Mouse (Mus musculus) macrophage (primary cell): ENCODE data around the gene Nxnl1. TPM values are rescaled to one million over a fixed set of nuclear protein-coding genes. Genes with fewer than 3 reads are reported as not detected.
A peak's percentile ranks its signal among the peaks of the same experiment; 100 is the strongest.

Source experiments
- H3K27ac ChIP-seq: fragments of 350-480 bp; formaldehyde crosslinking; 2 replicates; pipeline ENCODE4 v1.9.0; 2021
- H3K36me3 ChIP-seq: fragments of 350-480 bp; formaldehyde crosslinking; 2 replicates; pipeline ENCODE4 v1.9.0; 2021; ENCODE audit errors: inconsistent target
- H3K4me3 ChIP-seq: fragments of 350-480 bp; formaldehyde crosslinking; 2 replicates; pipeline ENCODE4 v1.9.0; 2021; ENCODE audit errors: inconsistent target
- H3K79me2 ChIP-seq: fragments of 350-480 bp; formaldehyde crosslinking; 2 replicates; pipeline ENCODE4 v1.9.0; 2021; ENCODE audit errors: inconsistent target
- WGBS: methylation state at CpG from one replicate; pipeline ENCODE4 v1.1.7; 2026; ENCODE audit warnings: inconsistent platforms; ENCODE audit not compliant: missing documents; 5-methylcytosine and 5-hydroxymethylcytosine counted together
- polyA plus RNA-seq: library from polyadenylated mRNA; stranded (reverse); fragments of 250-400 nt; gene quantifications from 3 replicates; pipeline ENCODE4 v1.2.4, GENCODE M21; 2018; ENCODE audit warnings: inconsistent platforms

Nxnl1 gene
- polyA plus RNA-seq, 1 experiment from 2014 or later, result not detected

DNA sequence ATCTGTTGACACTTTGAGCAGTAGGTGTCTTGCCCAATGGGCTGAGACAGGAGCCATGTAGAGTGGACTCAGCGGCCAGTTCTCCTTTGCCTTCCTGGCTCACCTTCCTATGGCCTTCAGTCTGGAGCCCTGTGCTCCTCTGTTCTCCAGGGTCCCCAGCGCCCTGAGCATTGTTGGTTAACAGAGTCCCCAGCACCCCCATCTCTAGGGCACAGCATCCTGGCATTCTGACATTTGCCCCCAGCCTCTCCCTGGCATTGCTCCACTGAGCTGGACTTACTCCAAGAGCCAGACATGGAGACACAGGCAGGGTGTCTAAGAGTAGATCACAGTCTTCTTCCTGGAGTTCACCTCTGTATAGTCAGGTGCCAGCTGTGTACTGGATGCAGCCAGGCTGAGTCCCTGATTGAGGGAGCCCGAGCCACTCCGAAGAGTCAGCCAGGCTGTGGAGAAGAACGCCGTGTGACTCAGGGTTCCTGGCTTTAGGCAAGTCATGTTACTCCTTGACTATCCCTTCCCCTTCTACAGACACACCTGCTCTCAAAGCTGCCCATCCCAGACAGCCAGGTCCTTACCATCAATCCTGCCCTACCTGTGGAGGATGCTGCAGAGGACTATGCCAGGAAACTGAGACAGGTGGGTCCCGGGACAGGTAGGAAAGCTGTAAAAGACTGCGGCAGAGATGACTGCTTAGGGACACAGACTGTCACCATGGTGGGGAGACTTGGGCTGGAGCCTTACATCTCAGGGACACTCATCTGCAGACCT lies 27.3 kb upstream of the Nxnl1 start:
- Histone ChIP-seq H3K27ac (no peak overlapping the region), H3K4me3 (no peak overlapping the region), H3K79me2 (peaks cover 24% of the 10 kb centered on the region), H3K36me3 (no peaks in the 10 kb centered on the region)
- WGBS, result 88% methylated on average over 8 of the region's 8 CpGs

DNA sequence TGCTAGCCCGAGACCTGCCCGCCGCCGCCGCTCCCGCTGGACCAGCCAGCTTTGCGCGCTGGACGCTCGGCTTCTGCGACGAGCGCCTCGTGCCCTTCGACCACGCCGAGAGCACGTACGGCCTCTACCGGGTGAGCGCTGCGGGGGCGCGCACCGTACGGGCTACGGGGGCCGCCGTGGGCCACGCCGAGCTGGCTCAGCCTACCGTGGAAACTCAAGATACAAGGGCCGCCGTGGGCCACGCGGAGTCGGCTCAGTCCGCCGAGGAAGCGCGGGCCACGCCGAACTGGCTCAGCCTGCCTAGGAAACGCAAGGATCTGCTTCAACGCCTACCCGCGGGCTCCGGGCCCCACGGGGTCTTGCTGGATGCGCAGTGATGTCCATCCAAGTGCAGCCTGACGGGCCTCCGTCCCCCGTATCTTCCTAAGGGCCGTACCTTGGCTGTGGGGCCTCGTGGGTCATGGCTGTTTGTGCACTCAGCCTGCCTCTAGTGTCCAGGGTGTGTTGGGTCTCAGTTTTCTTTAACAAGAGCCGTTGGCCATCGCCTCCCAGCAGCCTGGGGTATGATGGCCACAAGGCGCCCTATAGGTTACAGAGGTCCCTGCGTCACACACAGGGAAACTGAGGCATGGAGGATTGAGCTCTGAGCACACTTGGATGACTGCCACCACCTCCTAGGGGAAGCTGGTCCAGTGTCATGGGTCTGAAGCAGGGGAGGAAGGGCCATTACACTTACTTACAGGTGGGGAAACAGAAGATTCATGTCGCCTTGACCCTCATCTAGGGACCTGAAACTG lies 26.2 kb upstream of the Nxnl1 start:
- H3K27ac ChIP-seq, result peak overlapping the region; percentile 55
- no peaks in the 10 kb centered on the region for H3K36me3 ChIP-seq
- peak overlapping the region; percentile 56 for H3K4me3 ChIP-seq
- 4% methylated on average over 46 of the region's 60 CpGs for WGBS
- H3K79me2 ChIP-seq, result peaks cover 24% of the 10 kb centered on the region

DNA sequence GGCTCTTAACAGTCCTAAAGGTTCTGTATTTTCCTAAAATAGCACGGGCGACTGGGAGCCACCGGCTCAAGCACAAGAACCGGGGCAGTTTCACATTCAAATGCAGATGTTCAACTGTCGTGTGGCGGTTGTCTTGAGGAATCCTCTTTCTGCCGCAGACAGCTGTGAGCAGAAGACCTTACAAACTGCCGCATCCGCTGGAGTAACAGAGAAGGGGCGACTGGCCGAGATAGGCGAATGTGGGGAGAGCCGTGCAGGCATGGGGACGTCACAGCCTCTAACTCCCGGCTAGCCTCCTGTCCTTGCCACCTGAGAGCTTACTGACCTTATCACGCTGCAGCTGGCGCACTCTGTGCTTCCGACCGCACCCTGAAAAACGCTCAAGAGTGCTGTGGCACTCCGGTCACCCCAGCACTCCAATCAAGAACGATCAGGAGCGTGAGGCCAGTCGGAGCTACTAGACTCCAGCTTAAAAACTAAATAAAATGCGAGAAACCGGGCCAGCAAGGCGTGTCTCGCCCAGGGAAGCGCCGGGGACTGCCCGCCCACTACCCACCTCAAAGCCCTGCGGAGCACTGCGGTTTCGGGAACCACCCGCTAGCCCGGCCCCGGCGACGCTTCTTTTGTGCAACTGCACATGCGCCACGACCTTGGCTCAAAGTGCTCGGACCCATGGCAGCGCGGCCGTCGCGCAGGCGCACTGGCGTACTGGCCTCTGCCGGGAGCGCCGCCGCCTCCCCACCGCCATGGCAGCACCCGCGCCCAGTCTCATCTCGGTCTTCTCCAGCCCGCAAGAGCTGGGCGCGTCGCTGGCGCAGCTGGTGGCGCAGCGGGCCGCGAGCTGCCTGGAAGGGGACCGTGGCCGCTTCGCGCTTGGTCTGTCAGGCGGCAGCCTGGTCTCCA lies 25.3 kb upstream of the Nxnl1 start, which contains the start of gene Pgls:
Gene Pgls, plus strand, starts transcription at position 706 of the 903 bp plus-strand sequence.
- Histone ChIP-seq H3K36me3 (no peaks in the 10 kb centered on the region; the same call in 1 of the 2 replicates), H3K79me2 (peaks cover 24% of the 10 kb centered on the region), H3K27ac (peak within 1 kb of the TSS; percentile 85), H3K4me3 (peak within 1 kb of the TSS; percentile 92)
- under 1% methylated on average over 60 of the region's 71 CpGs for WGBS

DNA sequence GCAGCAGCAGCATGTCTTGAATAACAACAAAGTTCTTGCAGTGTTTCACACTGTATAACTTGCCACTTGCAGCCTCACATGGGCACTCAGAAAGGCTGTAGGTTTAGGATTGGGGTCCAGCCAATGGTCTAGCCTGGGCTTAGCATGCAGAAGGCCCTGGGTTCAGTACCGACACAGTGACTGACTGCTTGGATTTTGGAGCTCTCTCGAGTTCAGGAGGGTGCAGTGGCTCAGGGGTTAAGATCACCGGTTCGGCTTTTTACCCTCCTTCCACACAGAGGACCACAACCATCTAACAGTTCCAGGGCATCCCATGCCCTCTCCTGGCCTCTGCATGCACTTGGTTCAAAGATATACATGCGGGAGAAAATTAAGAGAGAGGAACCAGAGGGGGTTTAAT lies 24.6 kb upstream of the Nxnl1 start:
- WGBS, result 17% methylated on average over 5 of the region's 5 CpGs
- Histone ChIP-seq H3K79me2 (peaks cover 24% of the 10 kb centered on the region), H3K27ac (peak overlapping the region; percentile 85), H3K36me3 (peaks cover 4% of the 10 kb centered on the region), H3K4me3 (peak overlapping the region; percentile 92)

DNA sequence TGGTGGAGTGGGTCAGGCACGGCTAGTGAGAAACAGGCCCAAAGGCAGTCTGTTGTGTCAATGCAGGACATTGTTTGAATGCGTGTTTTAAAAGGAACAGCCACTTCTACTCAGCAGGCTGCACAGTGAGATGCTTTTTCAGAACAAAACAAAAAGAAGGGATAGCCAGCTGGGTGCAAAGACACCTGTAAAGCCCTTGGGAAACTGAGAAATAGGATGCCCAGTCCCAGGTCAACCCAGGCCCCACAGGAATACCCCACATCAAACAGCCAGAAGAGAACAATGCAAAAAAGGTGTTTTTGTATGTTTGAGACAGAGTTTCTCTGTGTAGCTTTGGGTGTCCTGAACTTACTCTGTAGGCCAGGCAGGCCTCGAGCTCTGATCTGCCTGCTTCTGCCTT lies 22.4 kb upstream of the Nxnl1 start:
- Histone ChIP-seq H3K27ac (no peak overlapping the region), H3K4me3 (no peak overlapping the region), H3K36me3 (peaks cover 20% of the 10 kb centered on the region), H3K79me2 (peaks cover 23% of the 10 kb centered on the region)
- 95% methylated on average over 3 of the region's 3 CpGs for WGBS

DNA sequence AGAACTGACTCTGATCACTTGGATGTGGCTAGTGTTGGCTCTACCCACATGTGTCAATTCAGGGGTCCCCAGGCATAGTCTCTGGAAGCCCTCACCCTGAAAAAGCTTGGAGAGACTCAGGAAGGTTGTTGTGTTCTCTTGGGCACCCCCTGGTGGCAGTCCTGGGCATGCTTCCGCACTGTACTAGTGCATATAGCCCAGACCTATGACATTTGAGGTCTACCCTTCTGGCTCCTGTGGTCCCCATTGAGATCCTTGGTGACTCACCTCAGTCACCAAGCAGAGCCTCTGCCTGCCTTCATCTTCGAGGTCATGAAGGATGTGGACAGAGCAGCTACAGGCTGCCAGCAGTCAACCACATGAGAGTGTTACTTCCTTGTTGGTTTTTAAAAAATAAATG lies 20.5 kb upstream of the Nxnl1 start:
- Histone ChIP-seq H3K4me3 (no peak overlapping the region), H3K27ac (no peak overlapping the region), H3K79me2 (peaks cover 27% of the 10 kb centered on the region), H3K36me3 (peaks cover 28% of the 10 kb centered on the region)
- 50% methylated on average over 2 of the region's 2 CpGs for WGBS

DNA sequence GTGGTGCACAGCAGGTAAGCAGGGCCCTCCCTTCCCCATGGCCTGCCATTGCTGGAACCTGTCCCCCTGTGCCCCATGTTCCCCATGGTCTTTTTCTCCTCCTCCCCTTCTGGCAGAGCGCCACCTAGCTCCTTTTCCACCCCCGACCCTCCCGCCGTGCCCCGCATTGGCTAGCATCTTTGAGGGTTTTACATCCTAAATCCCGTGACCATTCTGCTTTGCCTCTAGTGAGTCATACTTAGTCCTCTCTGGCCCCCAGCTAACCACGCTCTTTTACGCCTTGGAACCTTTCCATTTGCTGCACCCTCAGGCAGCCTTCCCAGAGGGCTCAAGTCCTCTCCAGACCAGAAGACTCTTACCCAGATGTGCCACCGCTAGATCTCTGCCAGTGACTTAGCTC lies 13.8 kb upstream of the Nxnl1 start:
- H3K27ac ChIP-seq, result peak overlapping the region; percentile 99
- 57% methylated on average over 8 of the region's 9 CpGs for WGBS
- H3K4me3 ChIP-seq, result peak overlapping the region; percentile 45
- peaks cover 76% of the 10 kb centered on the region for H3K79me2 ChIP-seq
- peaks cover 20% of the 10 kb centered on the region; the same call in 1 of the 2 replicates for H3K36me3 ChIP-seq

DNA sequence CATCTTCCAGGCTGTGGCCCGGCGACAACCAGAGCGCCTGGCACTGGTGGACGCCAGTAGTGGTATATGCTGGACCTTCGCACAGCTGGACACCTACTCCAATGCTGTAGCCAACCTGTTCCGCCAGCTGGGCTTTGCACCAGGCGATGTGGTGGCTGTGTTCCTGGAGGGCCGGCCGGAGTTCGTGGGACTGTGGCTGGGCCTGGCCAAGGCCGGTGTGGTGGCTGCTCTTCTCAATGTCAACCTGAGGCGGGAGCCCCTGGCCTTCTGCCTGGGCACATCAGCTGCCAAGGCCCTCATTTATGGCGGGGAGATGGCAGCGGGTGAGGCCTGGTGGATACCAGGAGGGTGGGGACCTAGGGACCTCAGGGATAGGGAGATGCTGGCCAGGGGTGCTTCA lies 13.1 kb upstream of the Nxnl1 start:
- Histone ChIP-seq H3K36me3 (peaks cover 13% of the 10 kb centered on the region; the same call in 1 of the 2 replicates), H3K27ac (peak overlapping the region; percentile 99), H3K79me2 (peaks cover 83% of the 10 kb centered on the region), H3K4me3 (peak overlapping the region; percentile 45)
- WGBS, result 91% methylated on average over 14 of the region's 14 CpGs

DNA sequence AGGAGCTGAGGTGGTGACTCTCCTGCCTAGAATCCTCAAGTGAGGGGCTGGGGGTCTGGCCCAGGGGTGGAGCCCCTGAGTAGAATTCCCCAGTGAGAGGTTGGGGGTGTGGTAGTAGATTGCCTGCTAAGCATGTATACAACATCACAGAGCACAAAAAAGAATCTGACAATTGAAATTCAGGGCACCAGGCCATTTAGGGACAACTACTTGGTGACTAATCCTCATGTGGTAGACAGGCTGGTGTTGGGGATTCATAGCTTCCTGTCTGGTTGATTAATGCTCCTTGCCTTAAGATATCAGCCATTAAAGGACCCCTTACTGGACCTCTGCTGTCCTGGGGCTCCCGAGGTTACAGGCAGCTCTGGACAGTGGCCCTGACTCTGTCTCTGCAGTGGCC lies 12.6 kb upstream of the Nxnl1 start:
- Histone ChIP-seq H3K27ac (peak overlapping the region; percentile 99), H3K36me3 (peaks cover 13% of the 10 kb centered on the region; the same call in 1 of the 2 replicates), H3K79me2 (peaks cover 88% of the 10 kb centered on the region), H3K4me3 (peak overlapping the region; percentile 45)
- 60% methylated on average over 1 of the region's 1 CpGs for WGBS

DNA sequence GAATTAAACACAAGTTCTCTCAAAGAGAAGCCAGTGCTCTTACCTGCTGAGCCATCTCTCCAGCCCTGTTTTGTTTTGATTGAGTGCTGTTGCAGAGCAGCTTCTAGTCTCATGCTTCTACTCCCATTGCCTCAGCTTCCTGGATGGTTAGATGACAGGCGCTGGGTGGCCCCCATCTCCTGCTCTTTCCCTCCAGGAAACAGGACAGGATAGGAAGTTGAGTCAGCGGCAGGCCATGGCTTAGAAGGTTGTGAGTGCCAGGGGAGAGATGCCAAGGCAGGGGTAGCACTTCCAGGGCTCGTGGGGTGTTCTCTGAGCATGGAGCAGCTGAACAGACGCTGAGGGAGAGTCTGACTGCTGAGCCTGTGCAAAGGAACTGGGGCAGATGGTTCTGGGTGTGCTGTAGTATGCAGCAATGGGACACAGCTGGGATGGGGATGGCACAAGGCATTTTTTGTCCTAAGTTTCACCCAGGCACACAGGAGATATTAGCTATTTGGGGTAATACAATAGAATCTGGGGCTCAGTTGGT lies 11.5 kb upstream of the Nxnl1 start:
- Histone ChIP-seq H3K4me3 (no peak overlapping the region), H3K79me2 (peaks cover 85% of the 10 kb centered on the region), H3K27ac (peak overlapping the region; percentile 99), H3K36me3 (peaks cover 4% of the 10 kb centered on the region; the same call in 1 of the 2 replicates)
- WGBS, result 39% methylated on average over 4 of the region's 4 CpGs

DNA sequence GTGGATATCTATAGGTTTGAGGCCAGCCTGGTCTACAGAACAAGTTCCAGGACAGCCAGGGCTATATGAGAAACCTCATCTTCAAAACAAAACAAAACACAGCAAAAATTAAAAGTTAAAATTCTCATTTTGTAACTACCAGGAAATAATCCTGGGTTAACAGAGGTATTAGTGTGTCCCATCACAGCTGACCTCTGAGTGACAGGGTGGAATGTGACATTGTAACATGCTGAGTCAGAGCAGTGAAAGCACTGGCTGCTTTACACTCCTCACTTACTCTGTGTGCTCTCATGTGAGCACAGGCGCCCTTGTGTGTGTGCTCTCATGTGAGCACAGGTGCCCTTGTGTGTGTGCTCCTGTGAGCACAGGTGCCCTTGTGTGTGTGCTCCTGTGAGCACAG lies 8.6 kb upstream of the Nxnl1 start:
- 100% methylated on average over 1 of the region's 1 CpGs for WGBS
- no peak overlapping the region for H3K27ac ChIP-seq

DNA sequence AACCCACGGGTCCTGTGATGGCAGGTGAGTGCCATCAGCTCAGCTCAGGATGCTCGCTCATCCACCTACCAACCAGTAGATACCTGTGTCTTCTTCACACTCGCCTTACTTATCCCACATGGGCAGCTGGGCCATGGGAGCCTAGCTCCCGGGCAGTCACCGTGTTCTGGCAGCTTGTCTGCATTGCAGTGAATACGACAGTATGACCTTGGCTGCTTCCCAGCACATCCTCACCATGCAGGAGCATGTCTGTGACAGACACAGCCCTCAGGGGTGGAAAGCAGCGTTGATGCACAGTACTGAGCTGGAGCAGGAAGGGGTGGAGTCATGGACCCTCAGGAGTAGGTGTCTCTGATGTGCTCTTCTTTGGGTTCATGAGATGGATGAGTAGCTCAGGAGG lies 8.0 kb upstream of the Nxnl1 start:
- 90% methylated on average over 7 of the region's 7 CpGs for whole genome bisulfite sequencing
- Histone ChIP-seq H3K27ac (no peak overlapping the region), H3K79me2 (peaks cover 74% of the 10 kb centered on the region), H3K36me3 (no peaks in the 10 kb centered on the region), H3K4me3 (no peak overlapping the region)

More for the DNA sequence above, 8.6 kb upstream of the Nxnl1 start:
- Histone ChIP-seq H3K4me3 (no peak overlapping the region), H3K36me3 (no peaks in the 10 kb centered on the region), H3K79me2 (peaks cover 80% of the 10 kb centered on the region)

DNA sequence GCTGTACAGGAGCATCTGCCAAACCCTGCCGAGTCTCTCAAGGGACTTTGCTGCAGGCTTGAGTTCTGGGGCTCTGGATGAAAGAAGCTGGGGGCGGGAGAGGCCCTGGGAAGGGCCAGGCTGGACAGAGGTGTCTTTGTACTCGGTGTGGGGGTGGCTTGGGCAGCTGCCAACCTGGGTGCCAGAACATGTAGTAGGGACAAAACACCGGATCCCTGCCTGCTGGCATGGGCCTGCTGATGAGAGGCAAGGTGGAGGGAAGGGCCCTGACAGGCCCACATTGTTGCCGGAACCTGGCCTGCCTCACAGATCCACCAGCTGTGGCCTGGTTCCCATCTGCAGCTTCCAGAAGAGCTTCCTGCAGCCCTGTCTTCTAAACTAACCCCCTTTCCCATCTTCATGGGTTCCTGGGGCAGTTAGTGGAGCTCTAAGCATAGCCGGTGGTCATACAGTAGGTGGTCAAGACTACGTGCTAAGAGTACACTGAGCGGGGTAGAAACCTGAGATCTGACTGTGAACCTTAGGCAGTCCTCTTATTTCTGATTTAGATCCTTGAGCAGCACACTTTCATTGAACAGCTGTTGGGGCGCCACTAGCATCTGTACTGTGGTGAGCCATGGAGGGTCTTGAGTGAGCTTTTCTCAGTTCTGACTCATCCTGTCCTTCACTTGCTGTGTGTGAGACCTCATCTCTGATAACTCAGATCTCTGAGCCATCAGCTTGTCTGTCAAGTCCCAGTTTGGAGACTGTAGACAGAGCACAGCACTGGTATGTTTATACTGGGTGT lies 6.6 kb upstream of the Nxnl1 start:
- peaks cover 62% of the 10 kb centered on the region for H3K79me2 ChIP-seq
- H3K27ac ChIP-seq, result no peak overlapping the region
- WGBS, result 92% methylated on average over 9 of the region's 9 CpGs
- H3K4me3 ChIP-seq, result no peak overlapping the region
- H3K36me3 ChIP-seq, result no peaks in the 10 kb centered on the region
